Mouse (Mus musculus) retina, adult 2 months (tissue): Measurements from ENCODE around the gene Gm27179.
"Not testable (repeated sequence)": the region's sequence is repeated elsewhere in the genome, so short reads cannot be mapped to it uniquely, and the experiment has no call there.

Source experiments
- DNase-seq: peaks from one replicate; pipeline ENCODE4 v3.0.0-alpha.2; 2012; ENCODE audit warnings: low read depth, low spot score

Gene Gm27179

DNA sequence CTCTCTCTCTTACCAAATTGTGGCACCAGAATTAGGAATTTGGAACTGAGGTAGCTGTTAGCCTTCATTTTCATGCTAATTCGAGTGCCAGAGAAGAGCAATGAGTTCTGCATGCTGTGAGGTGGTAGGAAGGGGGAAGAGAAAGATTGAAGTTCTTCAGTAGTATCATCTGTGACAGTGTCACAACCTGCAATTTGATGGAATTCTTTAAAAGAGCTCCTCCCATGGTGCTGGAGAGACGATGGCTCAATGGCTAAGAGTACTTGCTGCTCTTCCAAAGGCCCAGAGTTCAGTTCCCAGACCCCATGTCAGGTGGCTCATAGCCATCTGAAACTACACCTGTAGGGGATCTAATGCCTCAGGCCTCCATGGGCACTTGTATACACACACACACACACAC lies at the start of gene Gm27179:
Gm27179 (minus strand) TSS at position 101 of the 400 bp plus-strand sequence.
- DNase-seq = not testable (repeated sequence)

DNA sequence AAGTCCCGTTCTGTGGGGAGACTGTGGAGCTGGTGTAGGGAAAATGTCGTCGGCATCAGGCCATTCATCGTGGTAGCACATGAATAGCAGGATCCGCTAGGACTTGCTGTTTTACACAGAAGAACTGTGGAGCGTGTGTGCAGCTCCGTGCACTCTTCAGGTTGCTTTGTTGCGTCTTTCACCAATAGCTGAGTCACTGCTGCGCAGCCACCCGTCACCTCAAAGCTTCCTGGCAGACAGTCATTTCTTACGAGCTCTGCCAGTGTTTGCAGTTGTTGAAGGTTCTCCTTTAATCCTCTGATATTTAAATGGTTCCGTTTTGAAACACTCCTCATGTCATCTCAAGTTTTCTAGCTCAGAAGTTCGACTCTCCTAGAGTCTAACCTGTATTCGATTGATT lies 45.2 kb upstream of the Gm27179 start:
- DNase-seq = not testable (repeated sequence)

DNA sequence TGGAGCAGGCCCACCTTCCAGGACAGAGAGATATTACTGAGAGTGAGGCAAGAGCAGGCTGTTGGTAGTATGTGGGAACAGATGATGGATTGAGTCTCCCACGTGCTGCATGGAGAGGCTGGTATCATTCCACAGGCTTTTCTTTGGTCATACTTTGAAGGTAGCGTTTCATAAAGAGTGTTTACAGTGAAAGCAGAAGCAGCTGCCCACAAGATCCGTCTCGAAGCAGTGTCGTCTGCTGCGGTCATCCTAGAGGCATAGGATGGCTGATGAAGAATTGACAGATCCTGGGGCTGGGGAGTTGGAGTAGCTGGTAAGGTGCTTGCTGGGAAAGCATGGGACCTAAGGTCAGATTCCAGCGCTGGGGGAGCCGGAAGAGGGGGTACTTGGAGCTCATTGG lies 44.5 kb upstream of the Gm27179 start:
- DNase-seq = not testable (repeated sequence)

DNA sequence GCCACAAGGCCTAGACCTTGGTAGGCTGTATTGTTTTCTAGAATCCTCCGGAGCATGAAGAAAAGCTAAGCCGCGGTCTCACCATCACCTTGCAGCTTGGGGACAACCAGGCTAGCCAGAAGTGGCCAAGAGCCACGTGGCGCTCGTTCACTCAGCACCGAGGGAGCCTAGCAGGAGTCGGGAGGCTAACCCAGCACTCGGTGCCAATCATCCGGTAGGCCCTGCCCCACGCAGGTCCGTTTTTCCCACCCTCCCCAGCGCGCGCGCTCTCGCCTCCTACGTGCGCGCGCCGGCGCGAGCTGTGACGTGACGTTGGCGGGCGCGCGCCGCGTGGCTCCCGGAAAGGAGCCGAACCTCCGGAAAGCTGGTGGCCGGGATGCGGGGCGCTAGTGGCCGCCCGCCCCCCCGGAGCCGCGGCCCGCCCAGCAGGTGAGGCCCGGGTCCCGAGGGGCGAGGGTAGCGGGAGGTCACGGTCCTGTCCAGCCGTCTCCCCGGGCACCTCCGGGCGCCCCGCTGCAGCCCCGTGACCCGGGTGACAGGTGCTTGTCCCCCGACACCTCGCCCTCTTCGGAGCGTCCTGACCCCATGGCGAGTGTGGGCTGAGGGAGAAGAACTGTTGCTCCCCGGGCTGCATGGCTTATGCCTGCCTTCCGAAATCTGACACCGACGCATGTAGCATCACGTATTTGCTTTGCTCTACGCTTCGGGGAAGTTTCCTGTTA lies 42.9 kb upstream of the Gm27179 start, which contains the start of gene Entpd4b:
Entpd4b (plus strand) TSS at position 315 of the 722 bp plus-strand sequence.
- not testable (repeated sequence) for DNase-seq

DNA sequence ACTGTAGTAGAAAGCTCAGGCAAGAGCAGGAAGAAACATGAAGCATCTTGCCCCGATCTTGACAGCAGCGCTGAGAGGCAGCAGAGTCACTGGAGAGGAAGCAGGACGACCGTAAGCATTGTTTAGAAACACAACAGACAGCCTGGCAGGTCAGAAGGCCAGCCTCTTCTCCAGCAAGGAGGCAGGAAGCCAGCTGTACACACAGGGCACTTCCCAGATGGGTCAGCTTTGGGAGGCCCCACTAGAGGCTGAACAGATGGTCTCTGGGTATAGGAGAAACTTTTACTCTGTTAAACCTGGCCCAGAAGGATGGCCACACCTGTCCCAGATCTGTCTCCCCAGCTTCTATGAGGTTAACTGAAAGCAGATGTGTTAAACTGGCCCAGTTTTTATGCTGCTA lies 35.0 kb upstream of the Gm27179 start:
- DNase-seq = not testable (repeated sequence)

DNA sequence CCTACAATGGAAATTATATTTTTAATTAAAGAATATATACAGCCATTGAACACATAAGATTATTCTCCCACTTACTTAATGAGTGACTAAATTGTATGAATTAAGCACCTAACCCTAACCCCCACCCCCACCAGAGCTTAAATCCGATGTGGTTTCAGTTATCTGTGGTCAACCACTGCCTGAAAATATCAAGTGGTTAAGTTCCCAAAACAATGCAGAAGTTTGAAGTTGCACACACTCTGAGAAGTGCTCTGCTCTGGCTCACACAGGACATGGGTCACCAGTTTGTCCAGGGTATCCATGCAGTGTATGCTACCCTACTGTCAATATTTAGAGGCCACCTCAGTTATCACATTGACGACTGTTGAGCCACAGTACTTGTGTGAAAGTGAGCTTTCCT lies 32.7 kb upstream of the Gm27179 start:
- DNase-seq = not testable (repeated sequence)

DNA sequence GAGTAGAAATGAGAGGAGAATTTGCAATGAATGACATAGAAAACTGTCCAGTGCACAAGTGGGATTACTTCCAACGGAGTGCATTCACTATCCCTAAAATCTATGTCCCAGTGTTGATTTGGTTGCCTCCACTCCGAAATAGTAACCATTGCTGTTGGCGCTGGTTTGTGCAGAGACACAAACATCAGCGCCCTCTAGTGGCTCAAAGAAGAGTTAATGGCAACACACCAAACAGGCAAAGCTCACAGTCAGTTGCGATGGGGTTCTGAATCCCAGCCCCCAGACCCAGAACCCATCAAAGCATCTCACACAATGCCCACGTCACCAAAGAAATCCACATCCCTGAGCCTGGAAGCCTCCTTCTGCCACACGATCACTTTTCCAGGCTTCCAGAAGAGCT lies 31.7 kb upstream of the Gm27179 start:
- DNase-seq = not testable (repeated sequence)

DNA sequence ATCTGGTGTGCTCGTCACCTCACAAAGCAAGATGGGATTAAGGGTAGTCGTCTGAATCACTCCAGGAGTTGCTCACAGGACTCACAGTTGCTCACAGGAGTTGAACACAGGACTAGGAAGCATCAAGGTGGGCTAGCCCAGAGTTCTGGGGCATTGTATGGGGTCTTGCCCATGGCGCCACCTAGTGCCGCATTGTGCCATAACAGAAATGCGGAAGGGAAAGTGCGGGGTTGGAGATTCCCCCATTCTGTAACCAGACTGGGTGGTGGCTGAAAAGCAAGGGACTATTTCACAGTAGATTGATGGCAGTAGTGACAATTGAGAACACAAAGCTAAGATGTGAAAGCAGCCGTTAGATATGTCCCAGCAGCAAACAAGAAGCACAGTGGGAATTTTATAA lies 30.3 kb upstream of the Gm27179 start:
- DNase-seq = not testable (repeated sequence)

DNA sequence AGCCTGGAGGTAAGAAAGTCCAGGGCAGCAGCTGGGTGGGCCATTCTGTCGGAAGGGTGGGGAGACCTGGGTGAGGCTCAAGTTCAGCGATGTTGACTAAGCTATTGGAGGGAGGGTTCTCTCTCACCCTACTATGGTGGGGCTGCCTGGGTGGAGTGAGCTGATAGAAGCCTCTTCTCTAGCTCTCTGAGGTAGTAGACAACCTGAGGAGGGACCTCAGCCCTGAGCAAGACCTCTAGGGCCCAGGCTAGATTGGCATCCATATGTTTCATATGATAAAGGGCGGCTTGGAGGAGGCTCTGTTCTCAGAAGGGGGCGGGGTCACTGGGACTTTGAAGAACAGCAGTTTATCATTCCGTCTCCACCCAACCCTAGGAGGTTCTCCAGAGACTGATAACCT lies 27.8 kb upstream of the Gm27179 start:
- not testable (repeated sequence) for DNase-seq

DNA sequence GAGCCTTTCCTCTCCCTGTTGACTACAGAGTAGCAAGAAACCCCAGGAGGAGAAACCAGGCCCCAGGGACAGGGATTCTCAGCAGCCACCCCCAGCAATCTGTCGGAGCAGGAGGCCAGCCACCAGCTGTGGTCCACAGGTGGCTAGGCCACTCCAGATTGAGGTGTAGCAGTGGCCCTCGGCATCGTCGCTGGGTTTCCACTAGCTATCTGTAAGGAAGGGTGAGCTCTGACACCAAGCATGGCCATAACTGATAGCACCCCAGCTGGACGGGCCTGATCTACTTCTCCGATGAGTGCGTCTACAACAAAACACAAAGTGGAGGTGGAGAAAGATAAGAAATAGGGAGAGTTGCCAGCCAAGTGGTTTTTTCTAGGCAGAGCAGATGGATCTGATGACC lies 24.2 kb upstream of the Gm27179 start:
- not testable (repeated sequence) for DNase-seq

DNA sequence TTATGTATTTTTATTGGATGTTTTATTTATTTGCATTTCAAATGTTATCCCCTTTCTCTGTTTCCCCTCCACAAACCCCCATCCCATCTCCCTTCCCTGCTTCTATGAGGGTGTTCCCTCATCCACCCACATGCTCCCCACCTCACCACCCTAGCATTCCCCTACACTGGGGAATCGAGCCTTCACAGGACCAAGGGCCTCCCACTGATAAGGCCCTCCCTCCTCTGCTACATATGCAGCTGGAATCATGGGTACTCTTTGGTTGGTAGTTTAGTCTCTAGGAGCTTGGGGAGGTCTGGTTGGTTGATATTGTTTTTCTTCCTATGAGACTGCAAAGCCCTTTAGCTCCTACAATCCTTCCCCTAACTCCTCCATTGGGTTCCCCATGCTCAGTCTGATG lies 13.9 kb upstream of the Gm27179 start:
- not testable (repeated sequence) for DNase-seq

DNA sequence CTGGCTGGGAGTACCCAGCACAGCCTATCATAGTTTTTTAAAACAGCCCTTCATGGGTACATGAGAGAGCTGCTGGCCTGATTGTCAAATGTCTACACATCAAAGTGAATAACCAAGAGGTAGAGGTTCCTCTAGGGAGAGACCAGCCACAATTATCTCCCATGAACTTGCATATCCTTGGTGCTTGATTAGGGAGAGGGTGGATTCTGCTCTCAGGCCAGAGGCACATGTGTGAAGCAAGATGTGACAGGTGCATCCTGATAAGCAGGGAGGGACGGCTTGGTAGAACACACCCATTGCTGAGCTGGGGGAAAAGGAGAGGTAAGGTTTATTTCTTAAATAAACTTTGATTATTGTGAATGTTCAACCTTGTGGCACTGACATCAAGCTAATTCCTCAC lies 10.7 kb upstream of the Gm27179 start:
- DNase-seq = not testable (repeated sequence)

DNA sequence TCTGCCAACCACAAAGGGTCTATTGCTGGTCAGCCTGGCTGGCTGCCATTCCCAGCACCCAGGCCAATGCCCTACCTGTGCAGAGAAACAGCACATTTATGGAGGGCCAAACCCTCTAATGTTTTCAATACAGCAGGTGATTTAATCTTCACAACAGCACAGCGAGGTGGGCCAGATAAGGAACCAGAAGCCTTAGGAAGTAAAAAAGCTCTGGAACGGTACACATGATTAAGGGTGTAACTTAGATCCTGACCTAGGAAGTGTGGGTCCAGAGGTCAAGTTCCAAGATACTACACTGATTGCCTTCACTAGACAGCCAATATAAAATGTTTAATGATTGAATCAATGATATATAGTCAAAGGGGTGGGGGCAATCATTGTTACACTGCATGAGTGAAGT lies 8.5 kb upstream of the Gm27179 start:
- not testable (repeated sequence) for DNase-seq

DNA sequence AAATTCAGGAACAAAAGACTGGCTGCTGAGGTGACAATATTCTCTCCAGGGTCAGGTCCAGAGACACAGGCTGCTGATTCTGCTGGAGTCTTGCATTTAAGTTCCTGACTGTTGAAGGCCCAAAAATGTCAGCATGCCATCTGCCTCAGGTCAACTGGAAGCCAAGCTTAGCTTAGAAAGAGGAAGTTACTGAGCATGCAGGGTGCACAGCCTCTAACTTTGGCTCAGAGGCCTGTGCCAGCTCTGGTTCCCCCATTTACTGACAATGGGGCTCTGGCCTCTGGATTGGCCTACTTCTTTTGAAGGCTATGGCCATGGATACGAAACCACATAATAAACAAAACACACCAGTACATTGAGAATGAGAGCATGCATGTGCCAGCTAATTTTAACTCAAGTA lies 5.3 kb downstream of the Gm27179 start:
- not testable (repeated sequence) for DNase-seq

DNA sequence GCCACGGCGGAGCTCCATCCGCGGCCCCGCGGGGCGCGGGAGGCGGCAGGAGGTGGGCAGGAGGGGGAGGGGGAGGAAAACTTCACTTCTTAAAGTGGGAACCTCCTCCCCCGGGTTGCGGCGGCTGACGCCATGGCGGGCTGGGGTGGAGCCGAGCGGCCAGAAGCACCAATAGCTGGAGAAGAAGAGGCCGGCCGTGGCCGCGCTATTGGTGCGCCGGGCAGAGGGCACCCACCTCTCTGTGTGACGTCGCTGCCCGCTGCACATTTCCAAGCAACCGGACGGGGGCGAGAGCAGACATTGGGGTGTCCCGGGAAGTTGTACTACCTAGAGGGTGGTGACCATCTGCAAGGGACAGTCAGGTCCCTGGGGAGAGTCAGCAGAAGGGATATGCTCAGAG lies 9.2 kb downstream of the Gm27179 start, which contains the start of gene Gm16867:
Gm16867 (minus strand) TSS at position 189 of the 400 bp plus-strand sequence.
- not testable (repeated sequence) for DNase-seq

DNA sequence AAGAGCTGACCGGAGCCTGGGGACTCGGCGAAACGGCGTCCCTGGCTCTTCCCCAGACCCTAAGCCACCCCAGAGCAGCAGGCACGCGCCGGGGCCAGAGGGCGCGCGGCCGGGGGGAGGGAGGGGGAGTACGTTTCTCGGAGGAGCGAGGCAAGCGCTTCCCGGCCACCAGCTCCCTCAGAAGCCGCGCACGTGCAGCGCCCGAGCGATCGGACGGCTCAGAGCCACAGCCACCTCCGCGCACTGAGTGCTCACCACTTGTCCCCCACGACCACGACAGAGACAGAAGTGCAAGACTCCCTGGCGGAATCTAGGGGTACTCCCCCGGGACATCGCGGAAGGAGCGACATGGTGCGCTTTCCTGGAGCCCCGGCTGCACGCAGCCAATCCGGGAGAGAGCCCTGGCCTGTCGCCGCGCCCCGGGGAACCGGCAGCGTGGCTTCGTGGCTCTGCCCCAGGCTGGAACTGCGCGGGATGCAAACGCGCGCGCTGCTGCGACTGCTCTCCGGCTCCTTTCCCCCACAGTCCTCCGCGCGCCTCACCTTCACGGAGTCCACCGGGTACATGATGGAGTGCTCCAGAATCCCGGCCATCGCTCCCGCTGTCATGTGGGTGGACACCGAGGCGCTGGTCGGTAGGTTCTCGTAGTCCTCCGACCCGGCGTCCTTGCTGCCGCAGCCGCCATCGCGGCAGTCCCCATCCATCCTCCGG lies 9.8 kb downstream of the Gm27179 start:
- DNase-seq = not testable (repeated sequence)

DNA sequence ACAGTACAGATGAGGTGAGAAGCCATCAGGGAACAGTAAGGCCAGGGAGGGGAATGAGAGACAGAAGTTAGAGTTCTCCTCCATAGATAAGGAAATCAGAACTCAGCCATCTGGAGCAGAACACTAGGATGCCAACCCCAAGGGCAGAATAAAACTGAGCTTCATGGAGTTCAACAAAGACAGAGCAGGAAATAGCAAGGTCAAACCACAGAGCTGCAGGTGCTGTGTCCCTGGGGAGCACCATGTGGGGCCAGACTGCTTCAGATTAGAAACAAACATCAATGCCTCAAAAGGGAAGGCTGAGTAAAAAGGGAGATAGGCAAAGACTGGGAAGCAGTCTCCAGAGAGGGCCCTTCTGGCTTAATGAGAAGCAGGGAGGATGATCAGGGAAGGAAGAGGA lies 16.1 kb downstream of the Gm27179 start:
- not testable (repeated sequence) for DNase-seq

DNA sequence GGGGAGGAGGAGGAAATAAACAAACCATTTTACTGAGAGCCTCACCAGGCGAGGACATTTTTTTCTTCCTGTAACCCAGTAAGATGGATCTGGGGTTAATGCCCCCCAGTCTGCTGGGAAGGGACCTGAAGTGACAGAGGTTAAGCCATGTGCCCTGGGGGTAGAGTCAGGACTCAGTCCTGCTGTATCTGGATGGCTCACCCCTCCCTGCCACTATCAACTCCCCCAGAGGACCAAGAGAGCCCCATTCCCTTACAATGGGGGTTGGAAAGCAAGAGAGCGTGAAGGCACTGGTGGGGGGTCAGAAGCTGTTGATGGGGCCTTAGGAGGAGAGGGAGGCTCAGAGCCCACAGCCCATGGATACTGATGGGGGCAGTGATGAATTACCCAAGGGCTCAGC lies 17.4 kb downstream of the Gm27179 start:
- DNase-seq = not testable (repeated sequence)

DNA sequence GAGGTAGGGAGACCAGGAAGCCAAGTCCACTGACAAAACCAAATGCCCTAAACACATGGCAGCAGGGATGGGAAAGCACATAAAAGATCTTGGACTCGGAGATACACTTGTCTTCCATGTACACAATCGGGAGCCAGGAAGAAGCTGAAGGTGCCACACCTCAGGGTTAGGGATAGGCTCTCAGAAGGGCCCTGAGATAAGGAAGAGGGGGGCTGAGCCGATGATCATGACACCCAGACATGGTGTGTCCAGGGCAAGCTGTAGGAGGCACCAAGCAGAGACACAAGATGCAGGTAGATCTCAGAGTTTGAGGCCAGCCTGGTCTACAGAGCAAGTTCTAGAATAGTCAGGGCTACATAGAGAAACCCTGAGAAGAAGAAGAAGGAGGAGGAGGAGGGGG lies 17.8 kb downstream of the Gm27179 start:
- not testable (repeated sequence) for DNase-seq

DNA sequence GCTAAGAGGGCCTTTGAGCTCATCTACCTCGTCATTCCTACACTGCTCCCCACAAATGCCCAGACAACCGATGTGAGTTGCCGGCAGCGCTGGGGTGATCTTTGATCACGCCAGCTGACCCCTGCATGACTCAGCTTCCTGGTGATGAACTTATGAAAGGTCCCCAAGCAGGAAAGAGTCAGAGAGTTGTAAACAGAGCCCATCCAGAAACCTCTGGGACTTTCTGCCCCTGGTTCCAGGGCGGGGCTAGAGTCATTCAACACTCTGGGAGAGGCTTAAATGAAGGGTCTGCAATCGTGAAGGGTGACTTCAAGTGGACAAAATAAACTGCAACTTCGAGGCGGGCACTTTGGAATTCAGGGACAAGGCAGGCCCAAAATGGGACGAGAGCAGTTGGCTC lies 24.3 kb downstream of the Gm27179 start:
- not testable (repeated sequence) for DNase-seq

DNA sequence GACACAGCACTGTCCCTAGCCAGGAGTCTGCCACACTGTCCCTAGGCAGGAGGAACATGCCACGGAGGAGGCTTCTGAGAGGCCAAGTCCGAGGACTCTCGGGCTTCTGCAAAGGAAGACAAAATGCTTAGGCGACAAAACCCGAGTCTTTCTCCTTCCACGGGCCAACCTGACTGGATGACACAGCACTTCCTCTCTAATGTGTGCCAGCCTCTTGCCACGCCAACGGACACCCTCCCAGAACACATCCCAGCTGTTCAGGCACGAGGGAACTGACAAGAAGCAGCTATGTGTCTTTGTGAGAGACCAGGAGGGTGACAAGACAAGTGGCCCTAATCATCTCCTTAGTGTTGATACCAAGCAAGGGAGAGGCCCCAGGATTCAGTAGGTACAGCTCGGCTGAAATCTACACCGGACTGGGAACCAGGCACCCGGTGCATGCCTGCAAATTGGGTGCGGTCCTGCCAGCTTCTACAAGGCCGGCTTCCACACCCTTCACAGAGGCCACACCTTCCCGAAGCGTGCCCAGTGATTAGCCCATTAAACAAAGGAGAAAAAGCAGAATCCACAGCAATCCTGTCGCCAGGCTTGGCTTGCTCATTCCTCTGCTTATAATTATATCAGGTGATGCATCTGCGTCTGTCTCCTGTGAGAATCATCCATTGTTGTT lies 26.7 kb downstream of the Gm27179 start:
- not testable (repeated sequence) for DNase-seq
